Mouse (Mus musculus): ENCODE measurements at regions not wholly inside any gene's neighbourhood (a gene's known extent, or its start where the extent isn't known, plus 50 kb on each side); places are given as distances from the start of the nearest gene placed in this dataset.

DNA sequence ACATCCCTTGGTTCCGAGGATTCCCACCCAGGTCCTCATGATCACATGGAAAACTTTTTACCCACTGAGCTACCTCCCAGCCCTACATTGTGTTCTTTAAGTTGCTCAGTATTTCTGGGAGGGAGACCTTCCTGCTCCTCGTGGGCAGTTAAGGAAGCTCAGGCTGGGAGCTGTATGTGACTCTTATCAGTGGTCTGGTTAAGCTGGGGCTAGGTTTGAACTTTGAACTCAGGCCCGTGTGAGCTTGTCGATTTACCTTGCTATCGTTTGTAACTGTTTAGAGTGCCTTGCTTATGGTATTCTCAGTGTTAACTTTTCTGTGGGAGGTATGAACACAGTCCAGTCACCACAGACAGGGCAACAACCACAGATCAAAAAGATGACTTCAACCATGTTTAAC, 68.4 kb upstream of the Tpm1 start:
- TF ChIP-seq CTCF (IDR thresholded peaks at IDR 0.05; ENCODE audit: low read depth) (no peak; the same call in 1 of the 2 replicates), EP300 (optimal IDR thresholded peaks at IDR 0.05) (no peak)

Data from stomach, postnatal 0 days (tissue).